Mouse (Mus musculus) CH12.LX (cell line): ENCODE results near the gene Ly6g6d. TPM values are rescaled to one million over a fixed set of nuclear protein-coding genes. Genes with fewer than 3 reads are reported as not detected.

Source experiments
- DNase-seq: peaks from one replicate; pipeline ENCODE4 v3.0.0-alpha.2; 2013; ENCODE audit errors: extremely low read depth
- H3K27ac ChIP-seq: 2 replicates; pipeline ENCODE4 v1.5.1; 2012; ENCODE audit warnings: low read depth, mild to moderate bottlenecking, control low read depth, moderate library complexity; ENCODE audit not compliant: insufficient read depth
- H3K27me3 ChIP-seq: replicated peaks from 2 replicates; pipeline ENCODE3; 2012; ENCODE audit warnings: inconsistent platforms
- H3K36me3 ChIP-seq, 2 experiments: replicated peaks in 1 of 2; 2 replicates each; pipeline versions ENCODE3 to v1.6.1; 2012; ENCODE audit warnings: inconsistent platforms in 1 of 2, low read length in 1 of 2, mild to moderate bottlenecking in 1 of 2, mixed read lengths in 1 of 2, moderate library complexity in 1 of 2; ENCODE audit not compliant: control insufficient read depth in 1 of 2, insufficient read depth in 1 of 2
- H3K4me1 ChIP-seq, 2 experiments: 2 replicates each; pipeline ENCODE4 v1.6.1; 2012; ENCODE audit warnings: inconsistent platforms in 1 of 2, moderate library complexity in 1 of 2; ENCODE audit not compliant: insufficient read depth in 2 of 2, control insufficient read depth in 1 of 2
- H3K4me2 ChIP-seq: 2 replicates; pipeline ENCODE4 v1.6.1; 2012; ENCODE audit warnings: low read depth, mild to moderate bottlenecking, control low read depth; ENCODE audit not compliant: poor library complexity, insufficient read depth, severe bottlenecking
- H3K4me3 ChIP-seq, 3 experiments: fragments of 150-350 bp in 1 of 3; sonication (generic) in 1 of 3; replicated peaks in 1 of 3; 2 replicates each; pipeline versions ENCODE3 to v1.5.1; 2011 to 2012; ENCODE audit warnings: low read depth in 2 of 3, low read length in 2 of 3, mild to moderate bottlenecking in 2 of 3, moderate library complexity in 2 of 3, control low read depth in 1 of 3, improper control_type of control experiment in 1 of 3, inconsistent platforms in 1 of 3, mixed read lengths in 1 of 3; ENCODE audit not compliant: poor library complexity in 1 of 3
- H3K79me2 ChIP-seq: replicated peaks from 2 replicates; pipeline ENCODE4 v1.6.1; 2012; ENCODE audit warnings: mild to moderate bottlenecking, moderate library complexity; ENCODE audit not compliant: control insufficient read depth, poor library complexity, insufficient read depth, severe bottlenecking; ENCODE audit errors: extremely low read depth
- H3K9ac ChIP-seq: 2 replicates; pipeline ENCODE4 v1.6.1; 2012; ENCODE audit warnings: low read depth, mild to moderate bottlenecking, control low read depth, moderate library complexity; ENCODE audit not compliant: insufficient read depth
- H3K9me3 ChIP-seq: replicated peaks from 2 replicates; pipeline ENCODE3; 2012; ENCODE audit warnings: low read length, inconsistent platforms, mixed read lengths
- CTCF ChIP-seq, 2 experiments: IDR thresholded peaks in 1 of 2; conservative IDR thresholded peaks in 1 of 2; 2 replicates each; pipeline ENCODE4 v1.5.1; 2011 to 2012; ENCODE audit warnings: low read depth in 2 of 2, low read length in 2 of 2, improper control_type of control experiment in 1 of 2, inconsistent platforms in 1 of 2, mild to moderate bottlenecking in 1 of 2, moderate library complexity in 1 of 2
- GABPA ChIP-seq: IDR thresholded peaks from 2 replicates; pipeline ENCODE4 v1.6.1; 2012; ENCODE audit warnings: low read depth, low read length, improper control_type of control experiment, inconsistent platforms; ENCODE audit not compliant: insufficient replicate concordance
- MYC ChIP-seq: IDR thresholded peaks from 2 replicates; pipeline ENCODE4 v1.6.1; 2011; ENCODE audit warnings: low read depth, mild to moderate bottlenecking, improper control_type of control experiment, low read length
- NELFE ChIP-seq: IDR thresholded peaks from 2 replicates; pipeline ENCODE4 v1.6.1; 2011; ENCODE audit warnings: low read depth, low read length, improper control_type of control experiment
- NRF1 ChIP-seq: IDR thresholded peaks from 2 replicates; pipeline ENCODE4 v1.6.1; 2014; ENCODE audit warnings: low read depth, mild to moderate bottlenecking, inconsistent platforms, low read length, improper control_type of control experiment, moderate library complexity
- SIN3A ChIP-seq: IDR thresholded peaks from 2 replicates; pipeline ENCODE4 v1.6.1; 2012; ENCODE audit warnings: low read length, improper control_type of control experiment, inconsistent platforms
- SMC3 ChIP-seq: IDR thresholded peaks from 2 replicates; pipeline ENCODE4 v1.6.1; 2011; ENCODE audit warnings: low read depth, low read length, improper control_type of control experiment
- ZNF384 ChIP-seq: IDR thresholded peaks from 2 replicates; pipeline ENCODE4 v1.6.1; 2012; ENCODE audit warnings: low read depth, low read length, improper control_type of control experiment, inconsistent platforms
- dilution Hi-C: fragments of 300-500 bp; cut with MboI; formaldehyde crosslinking; loops from 2 replicates; pipeline ENCODE4 v1.14.3; 2020; ENCODE audit warnings: low sequenced_read_pairs; ENCODE audit not compliant: extremely low pct_unique_long_range_greater_than_20kb, extremely low pct_ligation_motif_present
- in situ Hi-C: fragments of 300-500 bp; cut with MboI; formaldehyde crosslinking; loops from 3 replicates; pipeline ENCODE4 v1.14.3; 2019; ENCODE audit warnings: low sequenced_read_pairs, low pct_ligation_motif_present, low pct_unique_long_range_greater_than_20kb, mixed read lengths
- polyA plus RNA-seq: library from polyadenylated mRNA; unstranded; fragments of >175 nt; gene quantifications from 2 replicates; pipeline ENCODE4 v1.2.1, GENCODE M21; 2012; ENCODE audit warnings: low read depth; ENCODE audit not compliant: insufficient read length
- total RNA-seq, 2 experiments: library from RNA; depleted of rRNA; stranded (reverse); fragments of 300-350 nt in 1 of 2; fragments of >200 nt in 1 of 2; gene quantifications; 2 replicates each; pipeline ENCODE4 v1.2.3; 2012 to 2014

The Ly6g6d gene
- total and polyA plus RNA-seq, 3 experiments = 0.44 TPM; not detected in 2

- Histone ChIP-seq H3K27me3 (peaks cover 17% of the 10 kb centered on the region), H3K9ac (no peak overlapping the region), H3K4me3 (no peak overlapping the region), H3K79me2 (no peaks in the 10 kb centered on the region; the same call in 1 of the 2 replicates), H3K4me2 (no peak overlapping the region), H3K36me3 (peaks cover 13 to 29% of the 10 kb centered on the region in 2 experiments), H3K9me3 (no peaks in the 10 kb centered on the region), H3K4me1 (peaks cover 6 to 10% of the 10 kb centered on the region in 2 experiments), H3K27ac (no peak overlapping the region)
- DNase-seq = peak; percentile 31
- TF ChIP-seq MYC (peak; percentile 35; the same call in 1 of the 2 replicates), ZNF384 (peak; percentile 69), CTCF (conservative IDR thresholded peaks at IDR 0.05 in 1 of 2, IDR thresholded peaks at IDR 0.05 in 1 of 2; ENCODE audit: low read depth in 2 of 2, low read length in 2 of 2) (peak in 1 of 2 experiments; percentile 72; a peak in 2 of 4 replicates), GABPA (no peak), SMC3 (peak; percentile 30; the same call in 1 of the 2 replicates)
- dilution Hi-C loops = no loop called here
- in situ Hi-C loops = no loop called here
Observed at GRCm38 (mm10) chr17:35088151-35088550, 10.3 kb upstream of the Ly6g6d start.

GRCm38 (mm10) chr17:35085208-35085865, 7.5 kb upstream of the Ly6g6d start, which contains the start of gene Ly6g6f:
Ly6g6f (minus strand) TSS chr17:35085610.
- TF ChIP-seq SIN3A (no peak), NRF1 (no peak)
- Histone ChIP-seq H3K27ac (no peak within 1 kb of the TSS), H3K4me3 (no peak within 1 kb of the TSS), H3K27me3 (peaks cover 17% of the 10 kb centered on the region), H3K36me3 (peaks cover 0 to 1% of the 10 kb centered on the region in 2 experiments), H3K9ac (no peak within 1 kb of the TSS), H3K4me2 (no peak within 1 kb of the TSS), H3K9me3 (no peaks in the 10 kb centered on the region), H3K79me2 (no peaks in the 10 kb centered on the region; the same call in 1 of the 2 replicates), H3K4me1 (peaks cover 11 to 20% of the 10 kb centered on the region in 2 experiments)
- dilution Hi-C loops (no loop called here), in situ Hi-C loops (no loop called here)
- DNase-seq = no peak

- Histone ChIP-seq H3K4me1 (peaks cover 12 to 22% of the 10 kb centered on the region in 2 experiments), H3K9me3 (no peaks in the 10 kb centered on the region), H3K27me3 (peaks cover 17% of the 10 kb centered on the region), H3K4me3 (no peak overlapping the region), H3K4me2 (no peak overlapping the region), H3K79me2 (no peaks in the 10 kb centered on the region), H3K9ac (no peak overlapping the region)
- in situ Hi-C loops = no loop called here
- peak; percentile 44 for TF ChIP-seq ZNF384
- TF ChIP-seq NELFE = no peak
- TF ChIP-seq, all 38 proteins: peak for 1
- dilution Hi-C loops = no loop called here
- DNase-seq = no peak
- H3K27ac ChIP-seq = no peak overlapping the region
- H3K36me3 ChIP-seq = no peaks in the 10 kb centered on the region
Observed at GRCm38 (mm10) chr17:35083929-35084497, 6.1 kb upstream of the Ly6g6d start.
